Mouse (Mus musculus): ENCODE results near the gene Tmf1. TPM values are rescaled to one million over a fixed set of nuclear protein-coding genes. Genes with fewer than 3 reads are reported as not detected.
A peak's percentile ranks its signal among the peaks of the same experiment; 100 is the strongest.

The Tmf1 gene
- polyA plus RNA-seq, 1 experiment, result 2.2 TPM

DNA sequence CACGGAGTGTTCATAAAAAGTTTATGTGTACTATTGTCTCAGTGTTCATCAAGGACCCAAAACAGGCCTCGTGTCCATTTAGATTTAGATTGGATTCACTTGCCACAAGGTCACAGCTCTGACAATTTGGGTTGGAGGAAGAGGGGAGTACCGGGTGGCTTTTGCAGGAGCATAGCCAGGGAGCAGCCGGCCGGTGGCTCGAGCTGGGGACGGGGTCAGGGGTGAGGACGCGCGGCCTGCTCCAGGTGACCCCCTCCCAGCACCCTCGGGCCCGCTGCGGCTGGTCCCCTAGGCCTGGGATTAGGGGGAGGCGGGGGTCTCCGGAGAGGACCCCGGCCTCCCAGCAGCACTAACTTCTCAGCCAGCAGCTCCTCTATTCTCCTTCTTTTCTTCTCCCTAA lies 26.0 kb upstream of the Tmf1 start:
- DNase-seq (ENCODE audit: low read depth, low spot score), result no peak

DNA sequence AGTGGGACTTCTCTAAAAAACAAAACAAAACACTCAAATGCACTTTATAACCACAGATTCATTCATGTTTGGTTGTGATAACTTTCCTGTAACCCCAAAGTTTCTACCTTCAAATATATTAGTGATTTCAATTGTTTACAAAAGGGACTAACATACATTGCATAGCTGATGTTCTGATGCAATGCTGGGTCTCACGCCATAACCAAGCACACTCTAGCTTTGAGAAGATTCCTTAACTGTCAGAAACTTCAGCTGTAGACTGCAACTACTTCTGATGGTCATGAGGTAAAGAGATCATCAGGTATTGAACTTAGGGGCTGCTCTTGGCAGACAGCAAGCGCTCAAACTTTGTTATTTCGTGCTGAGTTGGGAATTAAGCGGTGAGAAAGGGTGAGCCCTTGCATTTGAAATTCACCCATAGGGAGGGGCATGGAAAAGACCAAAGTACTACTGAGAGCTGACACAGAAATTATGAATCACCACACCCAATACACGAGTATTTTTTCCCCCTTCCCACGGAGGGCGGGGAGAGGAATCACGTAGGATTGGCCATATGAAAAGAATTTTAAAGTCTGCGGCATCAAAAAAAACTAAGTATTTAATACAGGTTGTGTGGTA lies 25.4 kb upstream of the Tmf1 start:
- no peak for DNase-seq (ENCODE audit: low read depth, low spot score)
- 8% methylated on average over 9 of the region's 9 CpGs for WGBS

More for the DNA sequence above, 26.0 kb upstream of the Tmf1 start:
- under 1% methylated on average over 16 of the region's 16 CpGs for WGBS

DNA sequence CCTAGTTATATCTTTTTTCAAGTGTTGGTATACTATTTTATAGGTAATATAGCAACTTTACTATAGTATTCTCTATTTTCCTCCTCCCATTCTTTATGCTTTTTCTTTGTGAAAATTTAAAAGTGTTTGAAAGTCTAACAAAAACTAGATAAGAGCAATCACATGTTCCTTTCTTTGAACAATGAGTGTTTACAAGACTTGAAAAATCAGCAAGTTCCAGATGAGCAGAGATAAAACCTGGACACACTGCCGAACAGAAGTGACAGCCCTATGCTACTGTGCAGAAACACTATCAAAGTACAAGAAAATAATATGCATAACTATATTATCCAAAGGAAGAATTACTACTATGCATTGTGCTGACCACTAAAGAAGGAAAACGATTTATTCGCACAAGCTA lies 23.6 kb upstream of the Tmf1 start:
- WGBS, result 51% methylated on average over 3 of the region's 3 CpGs
- no peak for DNase-seq (ENCODE audit: low read depth, low spot score)

DNA sequence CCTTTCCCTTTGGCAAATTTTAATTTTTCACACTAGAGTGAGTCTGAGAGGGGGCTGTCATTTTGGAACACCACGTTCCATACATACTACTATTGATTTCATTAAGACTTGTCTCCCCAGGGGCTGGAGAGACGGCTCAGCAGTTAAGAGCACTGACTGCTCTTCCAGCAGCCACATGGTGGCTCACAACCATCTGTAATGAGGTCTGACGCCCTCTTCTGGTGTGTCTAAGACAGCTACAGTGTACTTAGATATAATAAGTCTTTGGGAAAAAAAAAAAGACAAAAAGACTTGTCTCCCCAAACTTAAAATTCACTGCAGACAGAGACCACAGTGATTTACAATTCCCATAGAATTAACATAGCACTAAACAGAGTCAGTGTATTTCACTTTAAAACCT lies 21.5 kb upstream of the Tmf1 start:
- no peak for DNase-seq (ENCODE audit: low read depth, low spot score)
- WGBS, result 80% methylated on average over 3 of the region's 3 CpGs

DNA sequence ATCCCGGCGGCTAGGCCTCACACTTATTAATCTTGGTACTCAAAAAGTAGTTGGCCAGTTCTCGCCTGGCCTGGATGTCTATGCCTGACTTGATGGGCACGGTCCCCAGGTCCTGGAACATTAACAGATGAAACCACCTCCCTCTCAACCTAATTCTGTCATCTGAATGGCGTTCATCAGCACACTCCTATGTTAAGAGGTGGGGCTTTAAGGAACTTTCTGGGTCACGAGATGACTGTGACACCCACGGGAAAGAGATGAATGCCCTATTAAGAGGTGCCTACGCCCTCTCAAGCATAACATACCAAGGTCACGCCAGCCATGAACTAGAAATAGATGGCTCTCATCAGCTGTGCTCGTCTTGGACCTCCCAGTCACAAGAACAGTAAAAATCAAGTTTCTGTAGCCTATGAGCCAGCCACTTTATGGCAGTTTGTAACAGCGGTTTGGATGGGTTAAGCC lies 476 bp upstream of the Tmf1 start:
- WGBS, result 3% methylated on average over 11 of the region's 11 CpGs
- DNase-seq (ENCODE audit: low read depth, low spot score), result peak; percentile 68

DNA sequence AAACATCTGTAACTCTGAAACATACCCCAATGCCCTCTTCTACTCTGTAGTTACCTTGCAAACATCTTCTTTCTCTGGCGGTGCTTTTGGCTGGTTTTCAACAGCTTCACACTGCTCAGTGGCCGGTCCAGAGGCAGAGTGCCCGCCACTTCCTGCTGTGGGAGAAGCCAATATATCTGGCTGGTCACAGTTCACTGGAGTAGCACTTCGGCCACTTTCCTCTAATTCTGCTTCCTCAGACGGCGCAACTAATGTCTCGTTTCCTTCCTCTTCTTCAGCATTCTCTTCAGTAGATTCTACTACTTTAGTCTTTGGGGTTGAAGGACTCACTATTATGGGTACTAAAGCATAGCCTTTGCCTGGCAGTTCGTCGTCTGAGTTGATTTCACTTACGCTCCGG lies 3.2 kb downstream of the Tmf1 start:
- DNase-seq (ENCODE audit: low read depth, low spot score), result no peak
- WGBS, result 62% methylated on average over 11 of the region's 11 CpGs

DNA sequence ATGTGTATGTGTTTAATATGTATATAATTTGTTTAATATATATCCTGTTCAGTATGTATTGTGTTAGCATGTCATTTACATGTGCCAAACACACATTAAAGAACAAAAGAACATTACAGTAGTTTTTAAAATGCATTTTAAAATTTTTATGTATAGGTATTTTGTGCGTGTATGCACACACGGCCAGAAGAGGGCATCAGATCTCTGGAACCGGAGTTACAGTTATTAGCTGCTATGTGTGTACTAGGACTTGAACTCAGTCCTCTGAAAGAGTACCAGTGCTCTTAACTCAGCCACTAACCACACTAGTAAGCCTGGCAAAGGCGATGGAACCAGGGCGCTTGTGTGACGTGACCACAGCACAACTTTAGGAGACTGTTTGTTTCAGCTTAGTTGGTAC lies 28.8 kb downstream of the Tmf1 start:
- no peak for DNase-seq (ENCODE audit: low read depth, low spot score)

DNA sequence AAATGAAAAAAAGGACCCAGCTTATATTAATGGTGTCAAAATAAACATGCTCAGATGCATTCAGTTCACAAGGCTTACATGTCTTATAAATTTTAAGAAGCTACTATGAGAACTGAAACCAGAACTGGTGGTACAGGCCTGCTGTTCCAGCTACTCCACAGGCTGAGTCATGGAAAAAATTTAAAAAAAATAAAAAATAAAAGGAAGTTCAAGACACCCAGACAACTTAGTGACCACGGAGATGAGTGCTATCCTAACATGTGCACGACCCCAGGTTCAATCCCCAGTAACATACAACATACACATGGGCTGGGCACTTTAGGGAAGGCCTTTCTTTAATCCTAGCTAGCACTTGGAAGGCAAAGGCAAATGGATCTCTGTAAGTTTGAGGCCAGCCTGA lies 29.2 kb downstream of the Tmf1 start:
- DNase-seq (ENCODE audit: low read depth, low spot score), result no peak
- WGBS, result 63% methylated on average over 2 of the region's 2 CpGs

More for the DNA sequence above, 28.8 kb downstream of the Tmf1 start:
- WGBS, result 76% methylated on average over 6 of the region's 6 CpGs

DNA sequence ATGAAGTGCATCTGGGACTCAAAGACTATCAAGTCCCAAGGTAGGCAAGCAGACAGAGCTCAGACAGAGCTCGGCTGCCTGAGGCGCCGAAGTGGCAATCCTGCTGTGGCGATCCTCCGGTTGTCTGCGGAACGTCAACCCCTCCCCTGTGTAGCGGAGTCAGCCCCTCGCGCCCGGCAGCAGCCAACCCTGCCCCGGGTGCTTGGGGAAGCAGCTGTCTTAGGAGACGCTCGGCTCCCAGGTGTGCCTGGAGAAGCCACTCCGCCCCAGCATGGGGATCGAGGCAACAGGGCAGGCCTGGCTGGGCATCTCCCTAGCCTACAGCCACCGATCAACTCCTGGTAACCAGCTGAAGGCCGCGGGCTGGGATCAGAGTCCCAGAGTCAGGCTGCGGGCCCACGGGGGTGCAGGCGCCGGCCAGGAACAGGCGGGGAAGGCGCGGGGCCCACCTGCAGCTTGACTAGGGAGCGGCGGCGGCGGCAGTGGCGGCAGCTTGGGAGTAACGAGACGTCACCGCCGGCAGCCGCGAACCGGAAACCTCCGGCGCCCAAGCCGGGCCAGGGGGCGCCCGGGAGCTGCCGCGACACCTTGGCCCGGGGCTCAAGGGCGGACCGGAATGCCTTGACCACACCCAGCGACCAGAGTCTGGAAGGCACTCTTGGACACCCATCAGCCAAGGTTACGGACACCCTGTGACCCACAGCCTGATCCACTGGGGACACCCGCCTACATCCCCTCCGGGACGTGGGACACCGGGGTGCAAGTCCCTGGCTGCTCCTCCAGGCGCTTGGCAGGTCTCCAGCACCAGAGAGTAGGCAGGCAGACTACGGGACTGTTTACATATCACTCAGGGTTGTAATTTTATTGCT lies 30.3 kb downstream of the Tmf1 start, which contains the start of gene Eogt:
TSS of gene Eogt (minus strand) at position 800 of the 869 bp plus-strand sequence.
- DNase-seq (ENCODE audit: low read depth, low spot score), result peak; percentile 57
- WGBS, result under 1% methylated on average over 56 of the region's 56 CpGs

DNA sequence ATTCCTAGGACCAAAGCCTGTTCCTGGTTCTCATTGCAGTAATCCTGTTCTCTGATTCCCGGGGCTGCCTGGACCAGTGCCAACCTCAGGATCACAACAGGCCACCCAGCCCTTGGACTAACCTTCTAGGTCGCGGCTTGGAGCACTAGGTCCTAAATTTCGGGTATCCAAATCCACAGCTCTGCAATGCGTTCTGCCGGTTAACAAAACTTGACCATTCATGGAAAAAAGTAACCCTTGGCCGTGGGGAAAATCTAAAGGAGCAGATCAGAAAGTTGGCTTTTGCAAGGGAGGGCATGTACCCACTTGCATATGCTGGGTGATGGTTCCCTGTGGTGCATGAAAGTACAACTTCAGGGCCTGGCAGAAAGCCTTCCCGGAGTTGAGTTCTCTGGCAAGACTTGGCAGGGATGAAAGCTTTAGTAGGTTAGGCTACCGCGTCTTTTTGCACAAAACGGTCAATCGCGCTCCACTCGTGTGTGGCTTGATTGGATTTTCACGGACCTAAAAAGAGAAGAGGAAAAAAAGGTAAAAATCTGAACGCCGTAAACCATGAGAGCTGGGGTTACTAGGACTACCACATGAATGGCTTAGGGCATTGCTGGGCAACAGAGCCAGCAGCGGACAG lies 31.1 kb downstream of the Tmf1 start:
- 7% methylated on average over 18 of the region's 18 CpGs for WGBS
- peak; percentile 14 for DNase-seq (ENCODE audit: low read depth, low spot score)

DNA sequence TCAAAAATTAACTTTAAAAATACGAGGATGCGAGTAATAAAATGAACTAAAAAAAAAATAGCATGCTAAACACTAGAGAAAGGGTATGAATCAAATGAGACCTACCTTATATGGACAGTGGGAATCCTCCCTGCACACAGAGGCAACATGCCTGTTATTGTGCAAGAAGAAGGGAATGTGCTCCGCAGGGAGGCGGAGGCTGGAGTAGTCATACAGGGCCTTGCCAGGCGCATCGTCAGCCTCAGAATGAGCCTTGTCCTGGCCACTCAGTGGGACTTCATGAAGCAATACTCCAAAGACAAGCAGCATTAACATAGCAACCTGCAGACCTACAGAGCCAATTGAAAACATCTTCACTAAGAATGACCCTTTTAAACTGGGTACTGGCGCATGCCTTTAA lies 33.8 kb downstream of the Tmf1 start:
- 88% methylated on average over 7 of the region's 7 CpGs for WGBS
- DNase-seq (ENCODE audit: low read depth, low spot score), result no peak

DNA sequence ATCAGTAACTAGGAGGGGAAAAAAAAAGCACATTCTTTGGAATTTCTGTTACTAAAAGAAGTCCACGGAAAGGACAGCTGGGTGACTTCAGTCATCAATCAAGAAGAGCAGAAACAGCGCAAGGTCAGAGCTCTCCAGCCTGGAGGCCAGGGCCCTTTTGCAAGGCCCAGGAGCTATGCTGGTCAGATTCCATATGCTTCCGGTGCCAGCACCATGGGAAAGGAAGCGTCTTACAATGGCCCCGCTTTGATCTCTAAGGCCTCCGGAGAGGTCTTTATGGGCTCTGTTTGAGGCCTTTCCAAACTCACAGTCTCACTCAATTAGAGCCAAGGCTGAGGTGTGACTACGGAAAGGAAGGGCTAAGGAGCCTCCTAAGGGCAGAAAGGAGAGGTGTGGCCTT lies 34.6 kb downstream of the Tmf1 start:
- no peak for DNase-seq (ENCODE audit: low read depth, low spot score)

DNA sequence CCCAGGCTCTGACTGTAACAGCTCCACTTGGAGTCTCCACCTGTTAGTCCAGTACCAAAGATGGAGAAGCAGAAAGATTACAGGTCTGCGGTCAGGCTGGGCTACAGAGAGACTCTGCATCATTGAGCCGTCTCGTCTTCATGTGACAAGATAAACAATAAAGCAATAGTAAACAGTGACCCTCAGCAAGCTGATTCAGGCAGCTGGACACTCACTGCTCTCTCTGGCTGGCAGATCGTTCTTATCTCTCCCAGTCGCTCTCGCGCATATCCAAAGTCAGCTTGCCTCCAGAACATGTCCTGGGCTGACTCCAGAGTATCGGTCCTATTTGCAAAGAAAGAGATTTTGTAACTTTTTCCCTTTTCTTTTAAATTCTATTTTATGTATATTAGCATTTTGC lies 36.3 kb downstream of the Tmf1 start:
- DNase-seq (ENCODE audit: low read depth, low spot score), result no peak
- 80% methylated on average over 8 of the region's 8 CpGs for WGBS

More for the DNA sequence above, 34.6 kb downstream of the Tmf1 start:
- WGBS, result 67% methylated on average over 7 of the region's 7 CpGs

DNA sequence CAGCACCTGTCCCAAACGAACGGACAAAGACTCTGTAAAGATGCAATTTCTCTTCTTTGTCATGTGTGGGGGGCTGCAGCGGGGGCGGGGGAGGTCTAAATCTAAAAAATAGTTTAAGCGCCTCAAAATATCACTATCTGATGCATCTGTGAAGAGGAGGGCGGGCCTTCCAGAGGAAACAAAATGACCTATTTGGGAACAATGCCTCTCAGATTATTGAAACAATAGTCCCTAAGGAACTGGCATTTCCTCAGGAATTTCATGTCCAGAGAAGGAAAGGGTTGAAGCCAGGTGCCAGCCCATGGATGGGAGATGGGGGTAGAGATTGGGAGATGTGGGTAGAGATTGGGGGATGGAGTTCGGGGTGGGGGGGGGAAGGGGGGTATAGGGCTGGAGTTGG lies 37.1 kb downstream of the Tmf1 start:
- WGBS, result 89% methylated on average over 7 of the region's 7 CpGs
- no peak for DNase-seq (ENCODE audit: low read depth, low spot score)

DNA sequence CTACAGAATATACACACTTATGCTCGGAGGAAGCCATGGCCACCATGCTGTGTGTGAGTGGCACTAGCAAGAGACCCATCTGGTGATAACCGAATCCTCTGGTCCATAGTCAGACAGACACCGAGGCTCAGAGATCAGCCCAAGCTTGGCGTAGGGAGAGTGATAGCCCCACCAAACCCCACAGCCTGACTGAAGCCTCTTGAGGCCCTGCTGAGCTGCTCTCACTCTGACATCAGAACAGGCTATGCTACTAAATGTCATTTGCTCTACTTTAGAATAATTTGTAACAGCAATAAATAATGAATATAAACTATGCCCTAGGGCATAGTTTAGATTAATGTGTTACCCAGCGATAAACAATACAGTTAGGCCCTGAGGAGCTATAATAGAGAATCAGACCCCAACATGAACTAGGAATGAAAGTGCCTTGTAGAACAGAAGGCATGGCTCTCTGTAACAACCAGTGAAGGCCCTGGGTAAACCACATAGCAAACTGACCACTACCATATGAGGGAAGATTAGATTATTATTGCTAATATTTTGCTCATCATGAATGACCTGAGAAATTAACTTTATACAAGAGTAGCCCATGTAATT lies 46.1 kb downstream of the Tmf1 start:
- no peak for DNase-seq (ENCODE audit: low read depth, low spot score)
- WGBS, result 87% methylated on average over 5 of the region's 5 CpGs

DNA sequence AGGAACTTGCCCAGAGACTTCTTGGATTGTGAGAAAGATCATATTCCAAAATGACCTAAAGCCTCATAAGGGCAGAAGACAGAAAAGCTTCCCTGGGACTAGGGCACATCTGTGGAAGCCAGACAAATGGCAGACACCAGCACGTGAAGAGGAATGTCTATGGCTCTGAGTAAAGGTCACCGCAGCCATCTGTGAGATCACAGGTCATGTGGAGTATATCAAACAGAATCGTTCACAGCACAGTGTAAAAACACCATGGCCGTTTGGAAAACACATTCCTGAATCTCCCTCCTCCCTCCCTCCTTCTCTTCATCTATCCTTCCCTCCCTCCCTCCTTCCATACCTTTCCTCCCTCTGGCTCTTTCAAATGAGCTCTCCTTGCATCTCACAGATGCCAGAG lies 47.1 kb downstream of the Tmf1 start:
- WGBS, result 49% methylated on average over 4 of the region's 4 CpGs
- no peak for DNase-seq (ENCODE audit: low read depth, low spot score)

DNA sequence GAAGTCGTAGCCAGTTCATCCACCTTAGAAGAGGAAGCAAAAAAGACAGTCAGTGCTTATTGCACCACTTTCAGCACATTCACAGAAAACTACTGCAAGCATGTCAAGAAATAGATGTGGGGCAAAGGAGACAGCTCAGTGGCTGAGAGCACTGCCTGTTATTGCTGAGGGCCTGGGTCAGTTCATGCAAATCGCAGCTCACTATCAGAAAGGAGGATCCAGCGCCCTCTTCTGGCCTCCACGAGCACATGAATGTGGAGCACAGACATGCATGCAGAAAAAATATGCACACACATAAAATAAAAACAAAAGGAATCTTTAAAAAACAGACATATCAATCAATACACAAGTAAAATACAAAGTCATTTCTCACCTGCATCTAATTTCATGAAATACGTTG lies 47.9 kb downstream of the Tmf1 start:
- no peak for DNase-seq (ENCODE audit: low read depth, low spot score)
- WGBS, result 75% methylated on average over 5 of the region's 5 CpGs

DNA sequence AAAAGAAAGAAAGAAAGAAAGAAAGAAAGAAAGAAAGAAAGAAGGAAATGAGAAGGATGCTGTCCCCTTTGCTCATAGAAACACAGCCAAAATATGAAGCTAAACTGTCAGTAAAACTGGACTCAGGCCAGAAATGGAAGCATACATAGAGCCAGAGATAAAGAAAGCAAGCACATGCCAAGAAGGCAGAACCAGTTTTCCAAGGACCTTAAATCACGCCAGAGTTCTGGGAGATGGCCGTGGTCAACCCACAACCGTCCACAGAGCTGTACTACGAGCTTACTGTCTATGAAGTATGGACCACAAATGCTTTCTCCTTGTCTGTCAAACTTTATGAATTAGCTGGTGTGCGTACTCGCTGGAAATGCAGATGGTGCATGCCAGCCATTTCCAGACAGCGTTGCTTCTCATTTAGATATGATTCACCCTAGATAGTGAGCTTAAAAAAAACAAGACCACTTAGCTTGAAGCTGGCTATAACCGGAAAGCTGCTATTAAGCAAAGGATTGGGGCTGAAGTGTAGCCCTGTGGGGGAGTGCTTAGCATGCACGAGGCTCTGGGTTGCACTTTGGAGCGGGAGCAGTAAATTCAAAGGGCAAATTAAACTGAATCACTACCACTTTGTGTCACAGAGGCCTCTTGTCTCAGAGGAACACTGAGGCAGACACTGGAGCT lies 54.4 kb downstream of the Tmf1 start:
- 31% methylated on average over 10 of the region's 10 CpGs for WGBS
- DNase-seq (ENCODE audit: low read depth, low spot score), result no peak

DNA sequence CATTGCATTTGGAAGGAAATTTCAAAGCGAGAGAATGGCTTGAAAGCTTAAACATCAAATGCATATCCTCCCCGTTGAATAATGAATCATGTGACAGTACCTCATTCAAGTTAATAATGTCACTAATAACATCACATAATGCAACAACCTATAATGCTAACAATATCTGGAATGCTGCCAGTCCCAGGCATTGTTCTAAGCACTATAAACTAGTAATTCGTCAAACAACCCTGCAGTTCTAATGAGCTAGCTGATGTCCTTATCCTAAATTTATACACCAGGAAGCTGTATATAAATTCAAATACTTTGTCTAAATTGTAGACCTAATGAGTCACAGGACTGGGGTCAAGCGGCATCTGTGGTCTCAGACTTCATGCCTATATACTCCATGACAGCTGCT lies 58.0 kb downstream of the Tmf1 start:
- no peak for DNase-seq (ENCODE audit: low read depth, low spot score)
- 77% methylated on average over 4 of the region's 4 CpGs for WGBS

DNA sequence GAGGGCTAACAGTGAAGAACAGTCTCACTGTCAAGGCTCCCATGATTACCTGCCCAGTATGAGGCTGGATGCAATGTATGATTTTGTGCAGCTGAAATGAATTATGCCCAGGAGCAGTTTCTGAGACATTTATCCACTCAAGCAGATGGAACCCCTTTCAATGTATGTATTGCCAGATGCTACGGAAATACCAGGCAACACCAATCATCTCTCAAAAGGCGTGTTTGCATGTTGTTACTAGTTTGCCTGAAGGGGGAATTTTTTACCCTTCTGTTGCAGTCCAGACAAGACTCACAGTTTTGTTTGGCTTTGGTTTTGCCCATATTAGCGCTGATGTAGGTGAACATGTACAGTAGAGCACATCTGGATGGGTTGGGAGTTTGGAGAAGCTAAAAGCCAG lies 60.6 kb downstream of the Tmf1 start:
- WGBS, result 94% methylated on average over 3 of the region's 3 CpGs
- no peak for DNase-seq (ENCODE audit: low read depth, low spot score)
